9 mouse cellular contexts compared by ENCODE assay signal in the genomic region with DNA sequence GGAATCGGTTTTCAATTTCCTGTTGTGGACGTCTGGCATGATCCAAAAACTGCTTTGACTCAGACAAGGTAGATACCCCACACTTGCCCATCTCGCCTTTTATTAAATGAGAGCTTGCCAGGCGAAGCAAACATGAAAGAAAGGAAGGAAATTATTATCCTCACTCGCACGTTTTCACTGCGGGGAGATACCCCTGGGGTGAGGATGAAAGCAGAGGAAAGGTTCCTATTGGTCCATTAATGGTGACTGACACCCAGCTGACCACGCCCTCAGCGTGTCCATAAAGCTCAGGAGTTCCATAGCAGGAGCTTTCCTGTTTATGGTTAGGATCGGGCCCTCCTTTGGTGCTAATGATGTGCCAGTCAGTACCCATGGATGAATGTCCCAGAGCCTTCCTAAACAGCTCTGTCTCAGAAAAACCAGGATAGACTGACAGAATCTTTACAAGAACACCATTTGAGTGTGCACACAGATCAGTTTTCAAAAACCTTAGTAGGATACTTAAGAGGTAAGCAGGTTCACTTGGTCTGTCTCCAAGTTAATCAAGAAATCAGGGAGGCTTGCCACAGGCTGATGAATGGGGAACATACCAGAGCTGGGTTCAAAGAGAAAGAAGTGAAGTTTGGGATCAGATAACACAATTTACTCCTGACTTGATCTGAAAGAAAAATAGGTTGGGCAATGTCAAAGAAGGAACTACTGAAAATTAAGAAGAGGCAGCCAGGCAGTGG.
A peak's percentile ranks its signal among the peaks of the same experiment; 100 is the strongest.
DNase-seq lines count a peak whose midpoint lies in the region; ATAC-seq and TF ChIP-seq lines count a peak whose summit lies in the region.
"Had no signal": no experiment of that assay in that cellular context is flagged by ENCODE, and none has a peak within 500 bp of the region (broad histone marks: within the 10 kb centered on the region; RNA-seq: fewer than 3 reads in every experiment).

No protein-coding gene starts in this region.

- peak overlapping the region; percentile 36 for H3K4me2 ChIP-seq in heart, postnatal 0 days (ENCODE audit: low read depth, low read length)
- peak overlapping the region; percentile 45 for H3K4me2 ChIP-seq in midbrain, embryonic 15.5 days

- no peak for TF ChIP-seq CTCF in heart, postnatal 0 days (IDR thresholded peaks at IDR 0.05; ENCODE audit: low read depth)

- H3K27ac ChIP-seq in heart, postnatal 0 days (ENCODE audit: low read depth): no peak overlapping the region
- H3K27ac ChIP-seq in hindbrain, embryonic 10.5 days: peak overlapping the region; percentile 67; the same call in 1 of the 2 replicates
- H3K27ac ChIP-seq in midbrain, embryonic 15.5 days: no peak overlapping the region

- intact Hi-C loops in left cerebral cortex, postnatal 14 days (cut with DNase I): no loop called here

- peak overlapping the region; percentile 4; the same call in 1 of the 2 replicates for H3K4me3 ChIP-seq in heart, postnatal 0 days (ENCODE audit: low read depth, low read length)
- H3K4me3 ChIP-seq in hindbrain, embryonic 10.5 days: peak overlapping the region; percentile 41
- peak overlapping the region; percentile 29 for H3K4me3 ChIP-seq in midbrain, embryonic 15.5 days

- no peaks in the 10 kb centered on the region for H3K27me3 ChIP-seq in heart, postnatal 0 days (ENCODE audit: control insufficient read depth, insufficient read depth, low read length)
- peaks cover 9% of the 10 kb centered on the region for H3K27me3 ChIP-seq in hindbrain, embryonic 10.5 days (ENCODE audit: insufficient read depth, poor library complexity, severe bottlenecking)
- H3K27me3 ChIP-seq in midbrain, embryonic 15.5 days (replicated peaks): no peaks in the 10 kb centered on the region

- no peaks in the 10 kb centered on the region for H3K36me3 ChIP-seq in heart, postnatal 0 days (replicated peaks; ENCODE audit: control insufficient read depth, insufficient read depth, low read length)
- no peaks in the 10 kb centered on the region for H3K36me3 ChIP-seq in hindbrain, embryonic 10.5 days
- no peaks in the 10 kb centered on the region for H3K36me3 ChIP-seq in midbrain, embryonic 15.5 days (replicated peaks)

- 21% methylated on average over 10 of the region's 10 CpGs for WGBS in heart, postnatal 0 days
- 8% methylated on average over 10 of the region's 10 CpGs for WGBS in hindbrain, embryonic 10.5 days
- WGBS in midbrain, embryonic 15.5 days: 16% methylated on average over 10 of the region's 10 CpGs

- H3K9me3 ChIP-seq in heart, postnatal 0 days (replicated peaks; ENCODE audit: control insufficient read depth, low read length): no peaks in the 10 kb centered on the region
- H3K9me3 ChIP-seq in hindbrain, embryonic 10.5 days: no peaks in the 10 kb centered on the region
- H3K9me3 ChIP-seq in midbrain, embryonic 15.5 days: no peaks in the 10 kb centered on the region

- TF ChIP-seq EP300 in heart, postnatal 0 days (IDR thresholded peaks at IDR 0.05; ENCODE audit: low read depth): no peak

- ATAC-seq in heart, postnatal 0 days (ENCODE audit: insufficient read depth, low read depth): no peak
- peak; percentile 39 for ATAC-seq in common myeloid progenitor, adult 5-6 weeks (replicated peaks; ENCODE audit: low read depth, poor library complexity, severe bottlenecking)
- ATAC-seq in midbrain, embryonic 15.5 days (replicated peaks): peak; percentile 83

- DNase-seq in heart, postnatal 0 days (ENCODE audit: low spot score): no peak
- DNase-seq in heart, postnatal 4 days: no peak
- peak; percentile 47 for DNase-seq in hindbrain, embryonic 10.5 days (ENCODE audit: low spot score)
- DNase-seq in gastrocnemius, adult 18-20 months (ENCODE audit: low spot score): no peak
- DNase-seq in right cerebral cortex, adult 18-20 months: no peak
- DNase-seq in left cerebral cortex, postnatal 14 days (ENCODE audit: low spot score in 2 of 2): no peak
- DNase-seq: kidney, adult 8-10 months had no signal

- no peak overlapping the region for H3K9ac ChIP-seq in heart, postnatal 0 days (replicated peaks; ENCODE audit: low read depth, low read length)
- H3K9ac ChIP-seq in midbrain, embryonic 15.5 days: no peak overlapping the region

- peaks cover 13% of the 10 kb centered on the region for H3K4me1 ChIP-seq in heart, postnatal 0 days (ENCODE audit: control insufficient read depth, insufficient read depth)
- H3K4me1 ChIP-seq in hindbrain, embryonic 10.5 days (replicated peaks): peaks cover 21% of the 10 kb centered on the region
- H3K4me1 ChIP-seq in midbrain, embryonic 15.5 days: peaks cover 15% of the 10 kb centered on the region
